Mouse (Mus musculus) adrenal gland, adult (tissue): ENCODE results near the gene Mrpl37.
"Not testable (repeated sequence)": the region's sequence is repeated elsewhere in the genome, so short reads cannot be mapped to it uniquely, and the experiment has no call there.

Experiments
- DNase-seq, 2 experiments: peaks; one replicate each; pipeline ENCODE4 v3.0.0; 2022 to 2023; ENCODE audit warnings: low spot score in 1 of 2; ENCODE audit not compliant: inconsistent age in 2 of 2

Gene Mrpl37

DNA sequence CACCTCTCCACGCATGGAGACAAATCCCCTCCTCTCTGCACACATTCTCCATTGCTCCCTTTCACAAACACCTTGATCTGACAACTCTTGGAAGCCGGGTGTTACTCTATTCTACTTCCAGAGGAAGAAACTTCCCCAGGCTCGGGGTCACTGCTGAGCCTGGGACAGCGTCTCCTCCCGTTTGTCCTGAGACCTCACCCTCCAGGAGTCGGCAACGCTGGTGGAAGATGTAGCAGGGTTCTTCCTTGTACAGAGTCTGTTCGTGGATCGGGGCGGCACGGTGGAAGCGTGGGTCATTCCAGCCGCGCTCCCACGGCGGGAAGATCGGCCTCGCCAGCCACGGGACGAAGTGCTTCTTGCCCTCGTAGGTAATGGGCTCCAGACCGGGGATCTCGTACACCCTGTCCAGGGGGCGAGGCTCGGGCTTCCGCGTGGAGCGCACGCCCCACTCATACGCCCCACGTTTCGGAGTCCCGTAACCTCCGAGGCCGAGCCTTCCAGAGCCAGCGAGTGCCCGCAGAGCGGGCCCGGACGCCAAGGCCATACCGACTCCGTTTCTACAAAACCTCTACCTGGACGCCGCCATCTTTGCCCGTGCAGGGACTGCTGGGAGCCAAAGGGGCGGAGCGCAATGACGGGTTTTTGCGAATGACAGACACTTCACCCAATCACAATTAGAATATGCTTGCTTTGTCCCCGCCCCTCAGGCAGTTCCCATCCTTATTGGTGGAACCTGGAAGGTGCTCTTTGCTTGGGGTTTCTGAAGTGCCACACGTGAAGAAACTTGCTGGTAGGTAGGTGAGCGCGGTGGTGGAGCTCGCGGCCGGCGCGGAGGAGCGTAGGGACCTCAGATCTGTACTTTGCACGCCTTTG, at the start of gene Mrpl37, which contains the start of gene Cyb5rl:
Gene Mrpl37 (minus strand): TSS at position 617 of the 873 bp plus-strand sequence.
Gene Cyb5rl (plus strand): TSS at position 737 of the 873 bp plus-strand sequence.
- peak; percentile 97 to 99 for DNase-seq

DNA sequence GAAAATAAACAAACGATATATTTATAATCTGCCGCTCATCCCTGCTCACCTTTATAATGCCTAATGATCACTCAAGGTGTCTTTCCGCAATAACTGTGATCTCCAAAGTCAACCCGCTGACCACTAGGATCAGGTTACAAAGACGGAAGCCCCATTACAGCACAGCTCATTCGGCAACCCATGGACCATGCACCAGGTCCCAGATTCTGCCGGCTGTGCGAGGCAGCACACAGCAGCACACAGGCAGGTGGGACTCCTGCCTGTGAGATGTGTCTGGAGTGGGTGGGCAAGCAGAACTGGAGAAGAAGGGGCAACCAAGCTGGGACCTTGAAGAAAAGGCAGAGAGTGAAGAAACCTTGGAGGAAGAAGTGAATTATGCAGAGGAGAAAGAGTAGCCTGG, 47.6 kb upstream of the Mrpl37 start:
- DNase-seq, result no peak

DNA sequence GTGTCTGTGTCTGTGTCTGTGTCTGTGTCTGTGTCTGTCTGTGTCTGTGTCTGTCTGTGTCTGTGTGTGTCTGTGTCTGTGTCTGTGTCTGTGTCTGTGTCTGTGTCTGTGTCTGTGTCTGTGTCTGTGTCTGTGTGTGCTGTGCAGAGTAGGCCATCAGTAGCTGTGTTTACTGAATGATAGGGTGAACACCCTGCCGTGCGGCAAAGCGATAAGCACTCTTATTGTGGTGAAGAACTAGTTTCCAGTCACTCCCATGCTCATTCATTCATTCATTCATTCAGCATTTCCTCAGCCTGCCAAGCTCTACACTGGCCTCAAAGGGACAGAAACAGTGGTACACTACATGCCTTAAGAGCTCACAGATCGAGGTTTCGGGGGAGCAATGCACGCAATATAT, 42.5 kb upstream of the Mrpl37 start:
- DNase-seq, result not testable (repeated sequence)

DNA sequence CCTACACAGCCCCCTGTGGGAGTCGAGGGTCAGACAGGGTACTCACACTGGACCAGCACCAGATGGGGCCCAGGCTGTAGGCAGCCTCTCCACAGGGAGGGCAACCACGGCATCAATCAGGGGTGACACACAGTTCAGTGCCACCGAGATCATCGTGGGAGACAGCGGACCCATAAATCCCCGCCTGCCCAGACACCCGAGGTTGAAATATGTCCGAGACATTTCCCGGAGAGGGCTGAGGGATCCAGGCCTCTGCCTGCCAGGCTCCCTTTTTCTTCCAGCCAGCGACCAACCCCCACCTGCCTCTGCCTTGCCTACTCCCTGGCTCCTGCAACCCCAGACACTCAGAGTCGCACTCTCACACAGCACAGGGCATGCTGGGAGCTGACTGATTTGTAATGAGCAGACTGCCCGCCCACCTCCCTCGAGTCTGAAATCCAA, 41.6 kb upstream of the Mrpl37 start:
- peak; percentile 45 to 70 for DNase-seq

DNA sequence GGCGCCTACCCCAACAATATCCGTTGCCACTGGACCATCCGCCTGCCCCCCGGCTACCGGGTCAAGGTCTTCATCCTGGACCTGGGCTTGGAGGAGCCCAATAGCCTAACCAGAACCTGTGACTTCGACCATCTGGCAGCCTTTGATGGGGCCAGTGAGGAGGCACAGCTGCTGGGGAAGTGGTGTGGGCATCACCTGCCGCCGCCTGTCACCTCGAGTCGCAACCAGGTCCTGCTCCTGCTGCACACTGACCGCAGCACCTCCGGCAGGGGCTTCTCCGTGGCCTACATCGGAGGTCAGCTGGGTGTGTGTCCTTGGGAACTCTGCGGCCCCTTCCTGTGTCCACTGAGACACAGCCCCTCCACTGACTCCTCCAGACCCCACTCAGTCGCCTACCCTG, 40.1 kb upstream of the Mrpl37 start:
- no peak for DNase-seq

DNA sequence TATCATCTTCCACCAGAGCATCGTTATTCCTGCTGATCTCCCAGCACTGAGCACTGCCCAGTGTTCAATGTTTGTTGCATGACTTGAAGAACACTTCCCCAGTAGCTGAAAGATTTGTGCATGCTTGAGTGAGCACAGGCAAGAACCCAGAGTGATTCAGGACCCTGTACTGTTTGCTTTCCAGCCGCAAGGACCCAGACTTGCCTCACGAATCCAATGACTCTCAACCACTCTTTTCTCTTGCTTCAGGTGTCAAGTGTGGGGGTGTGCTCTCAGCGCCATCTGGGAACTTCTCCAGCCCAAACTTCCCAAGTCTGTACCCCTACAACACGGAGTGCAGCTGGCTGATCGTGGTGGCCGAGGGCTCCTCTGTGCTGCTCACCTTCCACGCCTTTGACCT, 35.6 kb upstream of the Mrpl37 start:
- no peak for DNase-seq

DNA sequence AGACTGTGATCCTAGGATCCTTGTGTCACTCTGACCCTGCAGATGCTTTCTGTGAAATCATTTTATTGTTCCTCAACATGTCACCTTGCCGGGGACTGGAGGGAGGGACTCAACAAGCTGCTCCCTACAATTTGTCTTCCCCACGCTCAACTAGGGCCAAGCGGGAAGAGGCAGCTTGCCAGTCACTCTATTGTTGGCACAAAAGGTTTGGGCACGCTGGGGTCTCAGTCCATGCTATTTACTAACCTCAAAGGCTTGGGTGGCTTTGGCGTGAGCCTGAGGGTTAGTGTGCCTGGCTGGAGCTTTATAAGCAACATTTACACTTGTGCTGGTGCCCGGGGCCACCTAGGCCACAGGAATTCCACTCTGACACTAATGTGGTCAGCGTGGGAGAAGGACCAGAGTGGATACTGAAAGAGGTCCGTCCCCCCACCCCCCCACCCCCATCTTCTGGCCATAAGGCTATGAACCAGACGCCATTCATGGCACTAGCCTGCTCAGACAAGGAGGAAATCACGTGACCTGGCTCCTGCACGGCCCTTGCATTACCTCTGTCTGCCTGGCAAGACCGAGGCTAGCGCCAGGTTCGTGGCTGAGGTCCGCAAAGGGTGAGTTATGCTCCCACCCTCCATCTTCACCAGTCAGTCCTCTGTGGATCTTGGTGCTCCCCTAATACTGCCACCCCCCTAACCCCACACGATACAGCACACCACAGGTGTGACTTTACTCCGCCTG, 32.3 kb upstream of the Mrpl37 start:
- DNase-seq, result no peak

DNA sequence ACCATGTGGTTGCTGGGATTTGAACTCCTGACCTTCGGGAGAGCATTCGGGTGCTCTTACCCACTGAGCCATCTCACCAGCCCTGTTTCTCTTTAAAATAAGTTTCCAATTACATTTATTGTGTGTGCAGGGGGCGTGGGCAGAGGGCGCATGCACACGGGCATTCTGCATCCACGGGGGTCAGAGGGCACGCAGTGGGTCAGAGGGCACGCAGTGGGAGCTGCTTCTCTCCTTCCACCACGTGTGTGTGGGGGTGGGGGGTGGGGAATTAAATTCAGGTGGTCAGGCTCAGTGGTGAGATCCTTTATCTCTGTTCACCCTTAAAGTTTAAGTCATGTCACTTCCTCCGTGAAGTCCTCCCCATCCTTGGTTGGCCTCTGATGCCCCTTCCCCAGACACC, 31.7 kb upstream of the Mrpl37 start:
- no peak for DNase-seq

DNA sequence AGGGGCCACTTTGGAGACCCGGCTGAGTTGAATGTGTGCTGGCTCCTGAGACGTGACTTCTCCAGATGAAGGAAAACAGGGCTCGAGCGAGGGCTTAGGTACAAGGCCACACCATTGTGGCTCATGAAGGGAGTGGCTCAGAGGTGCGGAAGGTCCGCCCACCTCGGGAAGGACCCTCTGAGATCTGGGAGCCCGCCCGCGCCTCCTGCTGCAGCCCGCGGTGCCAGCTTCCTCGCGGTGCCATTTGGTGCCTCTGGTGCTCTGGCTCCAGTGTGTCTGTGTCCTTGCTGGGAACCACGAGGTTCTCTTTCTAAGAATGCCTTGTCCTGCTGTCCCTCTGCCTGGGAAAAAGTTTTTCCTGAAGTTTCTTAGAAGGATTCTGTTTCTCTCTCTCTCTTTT, 31.2 kb upstream of the Mrpl37 start:
- DNase-seq, result peak; percentile 39 to 68

DNA sequence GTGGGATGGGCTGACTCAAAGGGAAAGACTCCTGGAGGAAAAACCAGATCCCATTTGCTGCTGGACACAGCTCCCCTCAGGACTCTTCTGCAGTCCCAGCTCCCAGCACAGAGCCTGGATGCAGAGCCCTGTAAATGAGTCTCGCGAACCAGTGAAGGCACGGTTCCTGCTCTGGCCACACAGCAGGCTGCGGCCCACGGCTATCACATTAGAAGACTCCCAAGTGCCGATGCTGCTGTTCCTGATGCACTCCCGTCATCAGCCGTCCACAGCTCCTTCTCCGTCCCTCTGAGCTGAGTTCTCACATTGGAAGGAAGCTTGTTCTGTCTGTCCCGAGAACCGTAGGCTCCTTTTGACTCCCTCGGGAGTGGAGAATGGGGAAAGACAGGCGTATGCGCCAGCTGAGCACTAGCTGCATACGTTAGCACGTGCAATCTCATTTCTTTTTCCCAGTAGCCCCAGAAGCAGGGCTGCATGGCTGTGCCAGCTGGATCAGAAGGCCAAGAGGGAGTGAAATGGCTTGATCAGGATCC, 30.2 kb upstream of the Mrpl37 start, which contains the start of gene Cdcp2:
Gene Cdcp2 (plus strand): TSS at position 51 of the 533 bp plus-strand sequence.
- no peak for DNase-seq

DNA sequence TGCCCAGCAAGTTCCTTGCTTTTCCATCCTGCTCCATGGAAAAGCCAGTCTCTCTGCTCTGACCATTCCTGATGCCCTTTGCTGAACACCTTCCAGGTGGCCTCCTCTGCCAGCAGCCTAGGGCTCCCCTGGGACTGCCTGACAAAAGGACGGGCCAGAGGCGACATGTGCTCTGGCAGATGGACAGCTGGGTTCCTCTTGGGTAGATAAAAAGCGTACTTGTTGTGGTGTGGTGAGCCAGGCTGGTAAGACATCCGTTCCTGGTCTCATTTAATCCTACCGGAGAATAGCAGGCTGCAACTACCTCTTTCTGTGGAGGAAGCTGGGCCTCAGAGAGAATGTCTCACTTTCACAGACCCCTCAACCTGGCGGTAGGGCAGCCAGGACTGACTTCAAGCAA, 29.4 kb upstream of the Mrpl37 start:
- no peak for DNase-seq

DNA sequence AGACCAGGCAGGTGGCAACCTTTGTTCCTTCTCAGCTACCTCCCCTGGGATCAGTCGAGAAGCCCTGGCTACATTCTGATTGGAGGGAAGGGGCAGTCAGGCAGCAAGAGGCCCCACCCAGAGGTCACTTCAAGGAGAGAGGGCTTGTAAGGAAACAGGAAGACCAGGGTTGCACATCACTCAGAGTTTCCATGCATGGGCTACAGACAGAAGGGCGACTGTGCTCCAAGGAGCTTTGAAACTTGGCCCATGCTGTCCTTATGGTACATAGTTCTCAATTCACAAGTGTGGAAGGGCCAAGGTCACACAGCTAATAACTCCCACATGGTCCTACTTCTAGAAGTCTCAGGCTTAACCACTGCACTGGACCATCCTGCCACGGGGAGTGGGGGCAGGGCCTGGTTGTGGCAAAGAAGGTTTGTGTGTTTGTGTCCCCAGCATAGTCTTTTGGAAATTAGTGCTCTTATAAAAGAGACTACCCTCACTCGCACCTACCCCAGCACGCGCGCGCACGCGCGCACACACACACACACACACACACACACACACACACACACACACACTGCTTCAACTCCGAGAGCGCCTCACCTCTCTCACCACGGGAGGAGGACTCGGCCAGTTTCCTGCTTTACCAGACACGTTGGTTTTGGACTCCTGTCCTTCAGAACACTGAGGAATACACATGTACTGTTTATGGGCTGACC, 28.0 kb upstream of the Mrpl37 start:
- DNase-seq, result no peak

DNA sequence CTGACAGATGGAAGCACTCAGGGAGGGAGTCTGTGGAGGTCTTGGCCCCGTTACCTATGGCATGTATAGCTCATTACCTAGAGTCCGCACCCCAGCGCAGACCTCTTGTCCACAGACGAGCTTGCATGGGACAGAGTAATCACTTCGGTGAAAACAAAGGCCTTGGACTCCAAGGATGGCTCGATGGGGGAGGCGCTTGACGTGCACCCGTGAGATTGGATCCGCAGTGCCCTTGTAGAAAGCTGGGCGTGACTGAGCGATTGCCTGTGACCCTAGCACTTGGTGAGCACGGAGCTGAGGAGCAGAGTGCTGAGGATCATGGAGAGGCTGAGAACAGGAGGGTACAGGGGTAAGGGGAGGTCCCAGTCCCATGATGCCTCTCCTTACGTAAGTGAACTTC, 25.0 kb upstream of the Mrpl37 start:
- peak; percentile 84 to 93 for DNase-seq

DNA sequence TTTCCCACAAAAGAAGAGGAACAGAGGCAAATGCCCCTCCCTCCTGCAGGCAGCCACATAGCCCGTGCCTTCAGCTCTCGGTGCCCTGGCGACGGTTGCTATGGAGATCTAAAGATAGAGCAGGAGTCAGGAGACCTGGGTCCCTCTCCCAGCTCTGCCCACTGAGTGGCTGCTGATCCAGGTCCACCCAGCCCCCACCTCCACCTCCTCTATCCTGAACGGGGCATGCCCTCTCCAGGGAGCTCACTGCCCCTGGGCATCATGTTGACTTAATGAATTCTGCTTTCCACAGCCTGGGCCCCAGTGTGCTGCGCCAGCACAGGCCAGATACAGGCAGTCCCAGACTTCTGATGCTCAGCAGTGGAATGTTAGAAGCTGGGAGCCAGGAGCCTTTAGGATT, 18.2 kb upstream of the Mrpl37 start:
- peak; percentile 73 to 82 for DNase-seq

DNA sequence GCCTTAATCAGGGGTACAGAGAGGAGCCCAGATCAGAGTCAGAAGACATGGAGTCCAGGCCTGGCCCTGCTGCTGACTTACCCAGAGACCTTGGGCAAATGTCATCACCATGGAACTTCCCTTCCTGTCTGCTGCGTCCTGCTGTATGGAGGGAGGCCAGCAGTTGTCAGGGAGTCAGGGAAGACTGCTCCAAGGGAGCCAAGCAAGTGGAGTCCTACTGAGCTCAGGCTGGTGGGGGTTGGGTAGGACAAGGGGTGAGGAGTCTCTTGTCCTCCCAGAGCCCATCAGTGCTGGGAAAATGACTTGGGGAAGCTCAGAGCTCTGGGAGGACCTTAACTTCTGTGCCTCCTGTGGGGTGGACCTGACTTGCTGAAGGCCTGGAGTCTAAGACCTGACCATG, 17.7 kb upstream of the Mrpl37 start:
- peak; percentile 81 to 89 for DNase-seq

DNA sequence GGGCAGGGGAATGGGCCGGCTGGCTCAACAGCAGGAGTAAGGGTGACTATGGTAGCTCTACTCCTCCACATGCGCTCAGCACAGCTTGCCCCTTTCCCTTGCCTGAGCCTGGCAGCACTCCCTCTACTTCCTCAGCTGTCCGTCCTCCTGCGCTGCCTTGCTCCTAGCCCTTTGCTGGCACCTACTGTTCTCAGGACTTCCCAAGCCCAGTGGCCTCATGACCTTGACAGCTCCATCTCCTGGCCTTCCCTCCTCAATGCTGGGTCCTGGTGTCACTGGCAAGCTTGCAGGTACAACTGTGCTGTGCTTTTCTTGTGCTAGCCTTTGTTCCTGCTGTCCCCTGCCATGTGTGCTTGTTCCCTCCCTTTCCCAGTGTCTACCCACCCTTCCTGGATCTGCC, 16.5 kb upstream of the Mrpl37 start:
- DNase-seq, result peak; percentile 55 to 60

DNA sequence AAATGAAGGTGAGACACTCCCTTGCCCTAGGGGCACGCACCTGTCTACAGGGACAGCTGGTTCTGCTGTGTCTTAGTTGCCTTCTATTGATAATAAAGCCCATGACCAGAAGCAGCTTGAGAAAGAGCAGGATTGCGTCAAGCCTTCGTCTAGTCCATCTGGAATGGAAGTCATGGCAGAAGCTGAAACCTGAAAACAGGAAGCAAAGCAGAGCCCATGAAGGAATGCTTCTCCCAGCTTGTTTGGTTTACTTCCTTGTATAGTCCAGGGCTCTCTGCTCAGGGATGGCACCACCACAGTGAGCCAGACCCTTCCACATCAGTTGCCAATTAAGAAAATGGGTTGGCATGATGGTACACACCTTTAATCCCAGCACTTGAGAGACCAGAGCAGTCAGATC, 15.5 kb upstream of the Mrpl37 start:
- DNase-seq, result peak in 1 of 2 experiments; percentile 31

DNA sequence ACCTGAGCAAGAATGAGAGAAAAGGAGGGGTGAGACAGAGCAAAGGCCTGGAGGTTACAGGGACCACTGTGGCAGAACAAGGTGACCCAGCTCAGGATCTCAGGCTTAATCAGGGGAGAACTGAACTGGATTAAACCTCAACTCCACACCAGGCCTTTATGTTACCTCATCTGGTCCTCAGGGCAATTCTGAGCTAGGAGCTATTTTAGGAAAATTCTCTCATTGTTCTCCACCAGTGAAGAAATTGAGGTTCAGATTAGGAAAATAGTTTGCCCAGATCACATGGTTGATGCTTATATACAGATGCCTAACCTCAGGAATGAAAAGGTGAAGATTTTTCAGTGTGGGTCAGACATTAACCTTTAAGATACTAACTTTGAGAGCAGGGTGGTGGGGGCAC, 13.0 kb upstream of the Mrpl37 start:
- DNase-seq, result no peak

DNA sequence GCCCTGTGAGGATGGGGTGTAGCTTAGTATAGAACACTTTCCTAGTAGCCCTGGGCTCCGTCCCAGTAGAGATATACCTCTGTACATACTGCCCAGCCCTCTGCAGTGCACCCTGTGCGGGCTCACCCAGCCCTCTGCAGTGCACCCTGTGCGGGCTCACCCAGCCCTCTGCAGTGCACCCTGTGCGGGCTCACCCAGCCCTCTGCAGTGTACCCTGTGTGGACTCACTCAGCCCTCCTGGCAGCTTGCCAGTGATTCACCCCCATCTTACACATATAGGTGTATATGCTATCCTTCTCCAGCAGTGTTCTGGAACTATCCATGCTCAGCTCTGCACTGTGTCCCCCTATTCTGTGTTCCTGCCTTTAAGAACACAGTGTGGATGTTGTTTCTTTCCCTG, 12.2 kb upstream of the Mrpl37 start:
- no peak for DNase-seq

DNA sequence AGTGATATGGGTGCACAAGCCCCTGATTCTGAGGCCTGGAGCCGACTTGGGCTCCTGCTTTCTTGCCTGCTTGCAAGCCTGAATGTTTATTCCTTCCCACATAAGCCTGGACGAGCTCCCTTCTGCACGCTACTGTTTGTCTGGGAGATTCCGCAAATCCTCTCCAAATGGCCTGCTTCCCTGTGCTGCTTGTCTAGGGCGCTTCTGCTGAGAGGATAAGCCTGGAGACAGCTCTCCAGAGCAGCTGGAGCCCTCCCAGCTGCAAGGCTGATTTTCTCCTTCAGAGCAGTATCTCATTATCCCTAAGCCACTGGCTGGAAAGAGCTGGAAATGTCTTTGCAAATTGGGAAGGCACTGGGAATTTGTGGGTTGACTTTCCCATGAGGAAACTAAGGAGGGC, 8.8 kb upstream of the Mrpl37 start:
- DNase-seq, result no peak

DNA sequence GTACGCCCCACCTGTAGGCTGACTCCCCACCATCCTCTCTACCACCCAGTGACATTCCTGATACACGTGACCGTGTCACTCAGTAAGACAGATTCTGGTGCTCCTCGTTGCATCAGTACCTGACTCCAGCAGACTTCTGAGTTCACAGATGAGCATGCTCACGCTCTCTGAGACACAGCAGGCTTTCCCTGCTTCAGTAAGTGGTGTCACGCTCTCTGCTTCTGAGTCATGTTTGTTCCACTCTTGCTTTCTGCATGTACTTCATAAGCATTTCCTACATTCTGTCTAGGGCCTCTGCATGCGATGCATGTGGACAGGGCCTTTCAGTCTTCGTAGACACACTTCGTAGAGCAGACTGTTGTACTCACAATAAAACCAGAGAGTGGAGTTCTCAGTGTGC, 5.7 kb upstream of the Mrpl37 start:
- DNase-seq, result no peak
